Mouse (Mus musculus) adrenal gland, adult 10 weeks (tissue): ENCODE data around the gene Wnt7a. TPM values are rescaled to one million over a fixed set of nuclear protein-coding genes. Genes with fewer than 3 reads are reported as not detected.

Experiments
- polyA plus RNA-seq: library from polyadenylated mRNA; stranded (reverse); fragments of 350-450 nt; fragmentation: Illumina TruSeq; extraction: RNeasy Lipid Tissue Mini Kit (QIAGEN cat#74804); gene quantifications from one replicate; pipeline ENCODE4 v1.2.3, GENCODE M21; 2014; ENCODE audit warnings: low read depth, low replicate concordance

The Wnt7a gene
- polyA plus RNA-seq: not detected

DNA sequence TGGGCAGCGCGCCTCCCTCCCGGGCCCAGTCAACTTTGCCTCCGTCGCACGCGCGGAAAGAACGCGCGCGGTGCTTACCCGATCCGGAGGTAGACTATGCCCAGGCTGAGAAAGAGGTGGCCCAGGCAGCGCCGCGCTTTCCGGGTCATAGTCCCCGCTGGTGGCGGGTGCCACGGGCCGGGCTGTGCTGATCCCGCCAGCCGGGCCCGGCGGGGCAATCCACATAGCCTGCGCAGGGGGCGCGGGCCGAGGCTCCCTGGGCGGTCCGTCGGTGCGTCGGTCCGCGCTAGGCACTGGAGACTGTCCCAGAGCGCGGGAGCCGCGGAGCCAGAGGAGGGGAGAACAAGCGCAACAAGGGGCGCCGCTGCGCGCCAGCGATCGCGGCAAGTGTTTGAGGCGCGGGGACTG lies at the start of gene Wnt7a:
Wnt7a (minus strand) TSS at position 403 of the 408 bp plus-strand sequence.

Other genes starting within 250 kb of the Wnt7a start
- 2.4 TPM for gene Fbln2, start 198.9 kb downstream of the Wnt7a start, polyA plus RNA-seq
- gene Chchd4, start 62.2 kb upstream of the Wnt7a start, polyA plus RNA-seq: 12.4 TPM
- gene Tmem43, start 62.3 kb upstream of the Wnt7a start, polyA plus RNA-seq: 17.7 TPM
- gene Xpc, start 104.5 kb upstream of the Wnt7a start, polyA plus RNA-seq: 6.6 TPM
- gene Lsm3, start 104.6 kb upstream of the Wnt7a start, polyA plus RNA-seq: 56.5 TPM